Mouse (Mus musculus) limb, embryonic 11.5 days (tissue): ENCODE measurements around the gene Phb. TPM values are rescaled to one million over a fixed set of nuclear protein-coding genes. Genes with fewer than 3 reads are reported as not detected.

Experiments
- ATAC-seq: fragments of 200-750 bp; cut with Nextera tagmentation; 2 replicates; pipeline ENCODE4 v1.8.0; 2017; ENCODE audit warnings: low read depth; ENCODE audit not compliant: insufficient number of reproducible peaks, low FRiP score, low TSS enrichment
- DNase-seq: peaks from one replicate; pipeline ENCODE4 v3.0.0-alpha.2; 2015; ENCODE audit warnings: low spot score
- H3K27ac ChIP-seq: fragments of 300-500 bp; sonication (generic); replicated peaks from 2 replicates; pipeline ENCODE4 v1.5.1; 2014; ENCODE audit warnings: low read depth, mild to moderate bottlenecking, low read length
- H3K27me3 ChIP-seq: fragments of 300-500 bp; sonication (generic); 2 replicates; pipeline ENCODE4 v1.6.1; 2014; ENCODE audit warnings: mild to moderate bottlenecking, low read length, mixed read lengths; ENCODE audit not compliant: control insufficient read depth, insufficient read depth
- H3K36me3 ChIP-seq: fragments of 300-500 bp; sonication (generic); 2 replicates; pipeline ENCODE4 v1.6.1; 2014; ENCODE audit warnings: mild to moderate bottlenecking, low read length, moderate library complexity, mixed read lengths; ENCODE audit not compliant: control insufficient read depth, insufficient read depth
- H3K4me1 ChIP-seq: fragments of 300-500 bp; sonication (generic); 2 replicates; pipeline ENCODE4 v1.6.1; 2014; ENCODE audit warnings: low read length, mixed read lengths; ENCODE audit not compliant: control insufficient read depth, insufficient read depth
- H3K4me2 ChIP-seq: fragments of 300-500 bp; sonication (generic); 2 replicates; pipeline ENCODE4 v1.6.1; 2014; ENCODE audit warnings: low read depth, mild to moderate bottlenecking, moderate library complexity; ENCODE audit not compliant: severe bottlenecking
- H3K4me3 ChIP-seq: fragments of 300-500 bp; sonication (generic); 2 replicates; pipeline ENCODE4 v1.5.1; 2014; ENCODE audit warnings: low read depth, low read length
- H3K9ac ChIP-seq: fragments of 300-500 bp; sonication (generic); 2 replicates; pipeline ENCODE4 v1.6.1; 2014; ENCODE audit warnings: mild to moderate bottlenecking, low read length
- H3K9me3 ChIP-seq: fragments of 300-500 bp; sonication (generic); 2 replicates; pipeline ENCODE4 v1.6.1; 2016; ENCODE audit warnings: low read length; ENCODE audit not compliant: control insufficient read depth
- WGBS: fragments of 180-500 bp; shearing (Covaris S2); extraction: QIAGEN DNeasy Blood & Tissue Kit; methylation state at CpG from one replicate; pipeline ENCODE4 v1.1.7; 2014; 5-methylcytosine and 5-hydroxymethylcytosine counted together
- polyA plus RNA-seq: library from polyadenylated mRNA; unstranded; fragments of >200 nt; fragmentation: Nextera tagmentation; extraction: Ambion mirVana; gene quantifications from 2 replicates; pipeline ENCODE4 v1.2.1, GENCODE M21; 2014

The Phb gene
- polyA plus RNA-seq, 1 experiment from 2014 or later: 256 TPM

GRCm38 (mm10) chr11:95709534-95710040, 42.8 kb downstream of the Phb start:
- Histone ChIP-seq H3K27me3 (no peaks in the 10 kb centered on the region), H3K36me3 (no peaks in the 10 kb centered on the region), H3K4me3 (no peak overlapping the region), H3K27ac (no peak overlapping the region), H3K9ac (no peak overlapping the region), H3K9me3 (no peaks in the 10 kb centered on the region), H3K4me2 (no peak overlapping the region), H3K4me1 (peaks cover 15% of the 10 kb centered on the region)
- 90% methylated on average over 6 of the region's 6 CpGs for WGBS
- DNase-seq: no peak
- no peak for ATAC-seq

- H3K9ac ChIP-seq: no peak overlapping the region
- WGBS: 87% methylated on average over 7 of the region's 7 CpGs
- H3K36me3 ChIP-seq: no peaks in the 10 kb centered on the region
- peaks cover 22% of the 10 kb centered on the region for H3K4me1 ChIP-seq
- H3K27ac ChIP-seq: no peak overlapping the region
- H3K9me3 ChIP-seq: no peaks in the 10 kb centered on the region
- no peak overlapping the region for H3K4me2 ChIP-seq
- DNase-seq (no peak), ATAC-seq (no peak)
- no peaks in the 10 kb centered on the region for H3K27me3 ChIP-seq
- no peak overlapping the region for H3K4me3 ChIP-seq
Observed at GRCm38 (mm10) chr11:95710478-95710877, 43.7 kb downstream of the Phb start.

GRCm38 (mm10) chr11:95712085-95712562, 45.4 kb downstream of the Phb start:
- peak overlapping the region; percentile 90 for H3K4me2 ChIP-seq
- H3K36me3 ChIP-seq: no peaks in the 10 kb centered on the region
- peak overlapping the region; percentile 91 for H3K4me3 ChIP-seq
- peak overlapping the region; percentile 96; the same call in 1 of the 2 replicates for H3K9ac ChIP-seq
- no peaks in the 10 kb centered on the region for H3K27me3 ChIP-seq
- DNase-seq: no peak
- H3K4me1 ChIP-seq: peaks cover 25% of the 10 kb centered on the region
- 25% methylated on average over 12 of the region's 12 CpGs for WGBS
- H3K9me3 ChIP-seq: no peaks in the 10 kb centered on the region
- ATAC-seq: no peak
- H3K27ac ChIP-seq: peak overlapping the region; percentile 98; the same call in 1 of the 2 replicates

GRCm38 (mm10) chr11:95712563-95713224, 45.9 kb downstream of the Phb start, which contains the start of gene Zfp652:
TSS of gene Zfp652 (plus strand) at chr11:95712673.
- H3K9ac ChIP-seq: peak within 1 kb of the TSS; percentile 96
- ATAC-seq (peak; percentile 91), DNase-seq (peak; percentile 93)
- H3K4me3 ChIP-seq: peak within 1 kb of the TSS; percentile 91
- H3K27ac ChIP-seq: peak within 1 kb of the TSS; percentile 98
- H3K9me3 ChIP-seq: no peaks in the 10 kb centered on the region
- H3K4me2 ChIP-seq: peak within 1 kb of the TSS; percentile 90
- WGBS: under 1% methylated on average over 28 of the region's 103 CpGs
- H3K36me3 ChIP-seq: no peaks in the 10 kb centered on the region
- H3K27me3 ChIP-seq: no peaks in the 10 kb centered on the region
- peaks cover 21% of the 10 kb centered on the region for H3K4me1 ChIP-seq

GRCm38 (mm10) chr11:95713225-95713810, 46.6 kb downstream of the Phb start:
- under 1% methylated on average over 46 of the region's 49 CpGs for WGBS
- Histone ChIP-seq H3K27ac (peak overlapping the region; percentile 98), H3K9ac (peak overlapping the region; percentile 96), H3K9me3 (no peaks in the 10 kb centered on the region), H3K4me1 (peaks cover 17% of the 10 kb centered on the region), H3K36me3 (no peaks in the 10 kb centered on the region), H3K4me2 (peak overlapping the region; percentile 90), H3K4me3 (peak overlapping the region; percentile 91), H3K27me3 (no peaks in the 10 kb centered on the region)
- ATAC-seq (peak; percentile 41; the same call in 1 of the 2 replicates), DNase-seq (peak; percentile 57)

- Histone ChIP-seq H3K27ac (no peak overlapping the region; the same call in 1 of the 2 replicates), H3K36me3 (no peaks in the 10 kb centered on the region), H3K9ac (peak overlapping the region; percentile 96), H3K4me3 (peak overlapping the region; percentile 91), H3K4me2 (peak overlapping the region; percentile 90), H3K27me3 (no peaks in the 10 kb centered on the region), H3K9me3 (no peaks in the 10 kb centered on the region), H3K4me1 (peaks cover 17% of the 10 kb centered on the region)
- no peak for ATAC-seq
- DNase-seq: no peak
- under 1% methylated on average over 13 of the region's 13 CpGs for WGBS
Observed at GRCm38 (mm10) chr11:95713811-95714241, 47.1 kb downstream of the Phb start.

GRCm38 (mm10) chr11:95714411-95714810, 47.7 kb downstream of the Phb start:
- Histone ChIP-seq H3K9ac (no peak overlapping the region), H3K9me3 (no peaks in the 10 kb centered on the region), H3K4me2 (peak overlapping the region; percentile 90), H3K4me3 (peak overlapping the region; percentile 91), H3K4me1 (peaks cover 17% of the 10 kb centered on the region), H3K36me3 (no peaks in the 10 kb centered on the region), H3K27ac (no peak overlapping the region), H3K27me3 (no peaks in the 10 kb centered on the region)
- 63% methylated on average over 7 of the region's 7 CpGs for WGBS
- no peak for DNase-seq
- ATAC-seq: no peak

GRCm38 (mm10) chr11:95716136-95716535, 49.4 kb downstream of the Phb start:
- H3K27ac ChIP-seq: no peak overlapping the region
- DNase-seq (no peak), ATAC-seq (no peak)
- no peak overlapping the region for H3K9ac ChIP-seq
- H3K4me3 ChIP-seq: no peak overlapping the region
- H3K36me3 ChIP-seq: no peaks in the 10 kb centered on the region
- WGBS: 81% methylated on average over 8 of the region's 8 CpGs
- no peaks in the 10 kb centered on the region for H3K9me3 ChIP-seq
- no peaks in the 10 kb centered on the region for H3K27me3 ChIP-seq
- no peak overlapping the region for H3K4me2 ChIP-seq
- H3K4me1 ChIP-seq: peaks cover 17% of the 10 kb centered on the region
